Mouse (Mus musculus): ENCODE results near the gene Rps17. TPM values are rescaled to one million over a fixed set of nuclear protein-coding genes. Genes with fewer than 3 reads are reported as not detected.

The Rps17 gene
- total RNA-seq, 2 experiments from 2014 or later = 621 to 626 TPM

- DNase-seq (ENCODE audit: extremely low spot score in 1 of 2, low spot score in 2 of 2) = no peak
- intact Hi-C loops (cut with DNase I) = loop anchor here (2.0 to 5.0 kb wide), 2 partner anchors 126 to 173 kb away; partner anchors contain the start of gene Pde8a
These were observed 7.1 kb downstream of the Rps17 start for GRCm38 (mm10) chr7:81337785-81338521.

- intact Hi-C loops (cut with DNase I) = loop anchor here (5.0 kb wide), 1 partner anchor 124 kb away; the partner anchor contains the start of gene Pde8a
- peak in 1 of 2 experiments; percentile 72 for DNase-seq (ENCODE audit: extremely low spot score in 1 of 2, low spot score in 2 of 2)
These were observed 8.6 kb downstream of the Rps17 start for GRCm38 (mm10) chr7:81336432-81336786.

- intact Hi-C loops (cut with DNase I) = loop anchor here (5.0 kb wide), 1 partner anchor 124 kb away; the partner anchor contains the start of gene Pde8a
- DNase-seq (ENCODE audit: extremely low spot score in 1 of 2, low spot score in 2 of 2) = peak in 1 of 2 experiments; percentile 79
These were observed 9.2 kb downstream of the Rps17 start for GRCm38 (mm10) chr7:81335705-81336431.

- intact Hi-C loops (cut with DNase I) = no loop called here
- DNase-seq (ENCODE audit: extremely low spot score in 1 of 2, low spot score in 2 of 2) = no peak
These were observed 13.2 kb downstream of the Rps17 start for GRCm38 (mm10) chr7:81331851-81332250.

GRCm38 (mm10) chr7:81330767-81331166 lies 14.3 kb downstream of the Rps17 start:
- no peak for DNase-seq (ENCODE audit: extremely low spot score in 1 of 2, low spot score in 2 of 2)
- intact Hi-C loops (cut with DNase I) = no loop called here

GRCm38 (mm10) chr7:81327661-81328060 lies 17.4 kb downstream of the Rps17 start:
- intact Hi-C loops (cut with DNase I) = no loop called here

GRCm38 (mm10) chr7:81326859-81327258 lies 18.2 kb downstream of the Rps17 start:
- intact Hi-C loops (cut with DNase I) = no loop called here
- no peak for DNase-seq (ENCODE audit: extremely low spot score in 1 of 2, low spot score in 2 of 2)

More at GRCm38 (mm10) chr7:81327661-81328060, 17.4 kb downstream of the Rps17 start:
- DNase-seq (ENCODE audit: extremely low spot score in 1 of 2, low spot score in 2 of 2) = no peak

- intact Hi-C loops (cut with DNase I) = no loop called here
- no peak for DNase-seq (ENCODE audit: extremely low spot score in 1 of 2, low spot score in 2 of 2)
These were observed 19.0 kb downstream of the Rps17 start for GRCm38 (mm10) chr7:81326043-81326442.

- DNase-seq (ENCODE audit: extremely low spot score in 1 of 2, low spot score in 2 of 2) = no peak
- intact Hi-C loops (cut with DNase I) = loop anchor here (5.0 kb wide), 1 partner anchor 154 kb away; no protein-coding TSS in a partner anchor
These were observed 23.3 kb downstream of the Rps17 start for GRCm38 (mm10) chr7:81321776-81322175.

- intact Hi-C loops (cut with DNase I) = loop anchor here (5.0 kb wide), 1 partner anchor 152 kb away; no protein-coding TSS in a partner anchor
- no peak for DNase-seq (ENCODE audit: extremely low spot score in 1 of 2, low spot score in 2 of 2)
These were observed 25.3 kb downstream of the Rps17 start for GRCm38 (mm10) chr7:81319749-81320148.

GRCm38 (mm10) chr7:81315583-81315982 lies 29.5 kb downstream of the Rps17 start:
- no peak for DNase-seq (ENCODE audit: extremely low spot score in 1 of 2, low spot score in 2 of 2)
- intact Hi-C loops (cut with DNase I) = no loop called here

GRCm38 (mm10) chr7:81311581-81311980 lies 33.5 kb downstream of the Rps17 start:
- no peak for DNase-seq (ENCODE audit: extremely low spot score in 1 of 2, low spot score in 2 of 2)
- intact Hi-C loops (cut with DNase I) = no loop called here

- intact Hi-C loops (cut with DNase I) = no loop called here
- no peak for DNase-seq (ENCODE audit: extremely low spot score in 1 of 2, low spot score in 2 of 2)
These were observed 33.9 kb downstream of the Rps17 start for GRCm38 (mm10) chr7:81311130-81311529.

- intact Hi-C loops (cut with DNase I) = no loop called here
- DNase-seq (ENCODE audit: extremely low spot score in 1 of 2, low spot score in 2 of 2) = no peak
These were observed 35.8 kb downstream of the Rps17 start for GRCm38 (mm10) chr7:81309247-81309646.

- intact Hi-C loops (cut with DNase I) = no loop called here
- no peak for DNase-seq (ENCODE audit: extremely low spot score in 1 of 2, low spot score in 2 of 2)
These were observed 37.3 kb downstream of the Rps17 start for GRCm38 (mm10) chr7:81307735-81308134.

- no peak for DNase-seq (ENCODE audit: extremely low spot score in 1 of 2, low spot score in 2 of 2)
- intact Hi-C loops (cut with DNase I) = no loop called here
These were observed 40.4 kb downstream of the Rps17 start for GRCm38 (mm10) chr7:81304675-81305074.

- DNase-seq (ENCODE audit: extremely low spot score in 1 of 2, low spot score in 2 of 2) = no peak
- intact Hi-C loops (cut with DNase I) = no loop called here
These were observed 41.0 kb downstream of the Rps17 start for GRCm38 (mm10) chr7:81304100-81304499.

GRCm38 (mm10) chr7:81303682-81304081 lies 41.4 kb downstream of the Rps17 start:
- intact Hi-C loops (cut with DNase I) = no loop called here
- no peak for DNase-seq (ENCODE audit: extremely low spot score in 1 of 2, low spot score in 2 of 2)

- no peak for DNase-seq (ENCODE audit: extremely low spot score in 1 of 2, low spot score in 2 of 2)
- intact Hi-C loops (cut with DNase I) = no loop called here
These were observed 43.7 kb downstream of the Rps17 start for GRCm38 (mm10) chr7:81301323-81301722.

GRCm38 (mm10) chr7:81298206-81298605 lies 46.8 kb downstream of the Rps17 start:
- DNase-seq (ENCODE audit: extremely low spot score in 1 of 2, low spot score in 2 of 2) = no peak
- intact Hi-C loops (cut with DNase I) = no loop called here

All from left cerebral cortex, postnatal 10 days (tissue).